Mouse (Mus musculus) hindlimb bud, embryonic 11.5 days (tissue): ENCODE results near the gene Tspan9.
A peak's percentile ranks its signal among the peaks of the same experiment; 100 is the strongest.

Experiments
- DNase-seq: peaks from one replicate; pipeline ENCODE4 v3.0.0-alpha.2; 2012; ENCODE audit warnings: low read depth, low spot score; ENCODE audit errors: extremely low spot score

Tspan9 gene

DNA sequence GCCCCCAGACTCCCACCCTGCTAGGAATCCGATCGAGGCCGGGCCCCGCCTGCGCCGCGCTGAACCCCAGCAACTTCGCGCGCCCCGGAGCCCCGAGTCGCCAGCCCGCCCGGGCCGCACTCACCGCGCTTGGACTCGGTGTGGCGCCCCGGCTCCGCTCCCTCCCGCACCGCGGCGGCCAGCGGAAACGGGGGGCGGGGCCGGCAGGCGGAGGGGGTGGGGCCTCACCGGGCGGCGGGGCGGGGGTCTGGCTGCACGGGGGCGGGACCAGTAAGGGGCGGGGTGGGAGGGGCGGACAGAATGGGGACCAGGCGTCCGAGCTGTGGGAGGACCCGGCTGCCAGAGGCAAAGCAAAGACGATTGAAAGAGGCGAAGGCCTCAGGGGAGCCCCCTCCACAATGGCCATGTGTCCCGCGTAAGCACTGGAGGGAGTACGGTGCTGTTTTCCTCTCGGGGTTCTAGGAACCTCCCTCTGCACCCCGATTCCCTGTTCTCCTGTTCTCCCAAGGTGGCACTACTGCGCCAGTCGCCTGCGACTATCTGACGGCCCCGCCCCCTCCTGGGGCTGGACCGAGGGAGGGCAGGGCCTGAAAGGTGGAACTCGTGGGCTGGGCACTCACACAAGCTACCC, at the start of gene Tspan9:
TSS of gene Tspan9 (minus strand) at position 205 of the 631 bp plus-strand sequence.
- peak; percentile 63 for DNase-seq

DNA sequence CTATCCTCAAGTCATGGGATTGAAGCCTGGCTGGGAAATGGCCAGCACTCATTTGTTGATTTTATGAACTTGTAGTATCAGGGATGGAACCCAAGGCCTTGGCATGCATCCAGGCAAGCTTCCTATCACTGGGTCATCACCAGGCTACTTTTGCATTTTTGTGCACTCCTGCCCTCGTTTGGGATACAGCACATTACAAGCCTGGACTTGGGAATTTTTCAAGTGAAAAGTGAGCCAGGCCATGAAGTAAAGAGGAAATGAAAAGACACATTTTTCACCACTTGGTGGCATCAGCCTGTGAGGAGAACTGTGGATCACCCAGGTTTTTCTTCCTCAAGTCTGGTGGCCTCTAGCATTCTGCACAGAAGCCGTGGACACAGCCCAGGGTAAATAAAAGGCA, 40.1 kb upstream of the Tspan9 start:
- DNase-seq = no peak

DNA sequence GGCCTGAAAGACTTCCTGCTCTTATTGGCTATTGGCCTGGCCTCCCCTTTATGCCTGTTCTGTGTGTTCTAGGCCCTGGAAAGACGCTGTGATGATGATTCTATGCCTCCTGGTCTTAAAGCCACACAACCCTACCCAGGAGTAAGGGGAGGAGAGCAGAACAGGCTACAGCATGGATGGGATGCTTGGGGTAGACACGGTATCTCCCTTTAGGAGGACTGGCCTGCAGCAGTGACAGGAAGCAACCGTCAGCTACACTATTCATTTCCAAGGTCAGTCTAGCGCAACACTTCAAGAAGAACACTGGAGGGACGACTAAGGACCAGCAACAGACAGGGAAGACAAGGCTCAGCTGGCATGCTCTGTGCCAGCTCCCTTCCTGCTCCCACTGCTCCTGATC, 37.8 kb upstream of the Tspan9 start:
- no peak for DNase-seq

DNA sequence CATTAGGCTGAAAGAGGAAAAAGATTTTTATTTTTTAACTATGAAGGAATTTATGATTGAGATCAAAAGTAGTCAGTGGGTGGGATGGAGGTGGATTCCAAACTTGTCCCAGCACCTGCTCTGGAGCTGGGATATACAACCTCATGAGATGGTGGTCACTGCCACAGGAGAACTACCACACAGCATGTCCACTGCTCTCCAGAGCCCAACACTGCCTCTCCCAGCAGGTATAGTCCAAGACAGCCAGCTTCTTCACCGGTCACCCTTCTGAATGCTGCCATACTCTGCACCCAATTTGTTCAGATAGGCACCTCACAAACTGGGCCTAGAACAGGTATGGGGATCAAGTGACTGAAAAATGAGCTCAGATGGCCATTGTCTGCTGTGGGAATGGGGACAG, 36.3 kb upstream of the Tspan9 start:
- no peak for DNase-seq

DNA sequence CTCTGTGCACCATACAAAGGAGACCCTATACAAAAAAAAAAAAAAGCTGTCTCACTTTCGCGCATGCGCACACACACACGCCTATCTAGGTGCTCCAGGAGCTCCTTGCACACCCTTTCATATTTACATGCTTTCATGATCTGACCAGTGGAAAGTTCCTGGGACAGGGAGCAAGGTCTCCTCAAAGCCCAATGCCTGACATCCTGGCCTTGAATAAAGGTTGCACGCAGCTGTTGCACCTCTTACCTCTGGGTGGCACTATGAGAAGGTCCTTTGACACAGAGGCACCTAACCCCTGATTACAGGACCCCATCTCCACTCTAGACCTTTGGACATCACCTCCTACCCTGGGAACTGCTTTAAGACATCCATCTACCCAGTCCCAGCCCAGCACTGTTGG, 35.9 kb upstream of the Tspan9 start:
- DNase-seq = no peak

DNA sequence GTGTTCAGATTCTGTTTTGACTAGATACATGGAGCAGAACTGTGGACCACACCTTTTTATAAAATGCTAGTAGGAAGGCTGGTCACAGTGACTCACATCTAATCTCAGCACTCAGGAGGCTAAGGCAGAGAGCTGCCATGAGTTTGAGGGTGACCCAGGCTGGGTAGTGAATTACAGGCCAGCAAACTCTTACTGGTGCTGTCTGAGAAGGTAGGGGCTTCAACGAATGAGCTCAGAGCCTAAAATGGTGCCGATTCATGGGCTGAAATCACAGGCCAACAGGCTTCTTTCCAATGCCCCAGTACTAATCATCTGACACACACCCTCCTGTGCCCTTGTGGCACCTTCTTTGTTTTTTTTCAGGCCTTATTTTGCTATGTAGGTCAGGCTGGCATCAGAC, 35.3 kb upstream of the Tspan9 start:
- no peak for DNase-seq

GRCm38 (mm10) chr6:128168785-128169679, 25.6 kb upstream of the Tspan9 start:
- DNase-seq = no peak

- no peak for DNase-seq
Measured at GRCm38 (mm10) chr6:128165564-128165963, 22.2 kb upstream of the Tspan9 start.

- no peak for DNase-seq
Measured at GRCm38 (mm10) chr6:128164632-128165031, 21.2 kb upstream of the Tspan9 start.

GRCm38 (mm10) chr6:128159092-128159491, 15.7 kb upstream of the Tspan9 start:
- no peak for DNase-seq

DNA sequence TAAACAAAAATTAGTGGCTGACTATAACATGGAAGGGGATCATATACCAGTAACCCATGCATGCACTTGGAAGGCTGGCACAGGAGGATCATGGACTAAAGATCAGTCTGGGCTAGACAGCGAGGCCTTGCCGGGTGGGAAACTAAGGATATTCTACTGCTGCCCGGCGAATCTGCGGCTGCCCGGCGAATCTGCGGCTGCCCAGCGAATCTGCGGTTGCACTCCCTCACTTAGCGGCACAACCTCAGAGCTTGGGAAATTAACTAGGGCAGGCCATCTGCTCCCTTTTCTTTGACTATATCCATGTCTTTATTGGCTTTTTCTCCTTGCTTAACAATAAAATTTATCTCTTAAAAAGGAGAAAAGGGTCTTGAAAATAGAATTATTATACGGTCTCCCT, 14.6 kb upstream of the Tspan9 start:
- DNase-seq = no peak

GRCm38 (mm10) chr6:128156476-128156875, 13.1 kb upstream of the Tspan9 start:
- no peak for DNase-seq

- no peak for DNase-seq
Measured at GRCm38 (mm10) chr6:128155935-128156334, 12.5 kb upstream of the Tspan9 start.

GRCm38 (mm10) chr6:128145765-128146164, 2.4 kb upstream of the Tspan9 start:
- no peak for DNase-seq

DNA sequence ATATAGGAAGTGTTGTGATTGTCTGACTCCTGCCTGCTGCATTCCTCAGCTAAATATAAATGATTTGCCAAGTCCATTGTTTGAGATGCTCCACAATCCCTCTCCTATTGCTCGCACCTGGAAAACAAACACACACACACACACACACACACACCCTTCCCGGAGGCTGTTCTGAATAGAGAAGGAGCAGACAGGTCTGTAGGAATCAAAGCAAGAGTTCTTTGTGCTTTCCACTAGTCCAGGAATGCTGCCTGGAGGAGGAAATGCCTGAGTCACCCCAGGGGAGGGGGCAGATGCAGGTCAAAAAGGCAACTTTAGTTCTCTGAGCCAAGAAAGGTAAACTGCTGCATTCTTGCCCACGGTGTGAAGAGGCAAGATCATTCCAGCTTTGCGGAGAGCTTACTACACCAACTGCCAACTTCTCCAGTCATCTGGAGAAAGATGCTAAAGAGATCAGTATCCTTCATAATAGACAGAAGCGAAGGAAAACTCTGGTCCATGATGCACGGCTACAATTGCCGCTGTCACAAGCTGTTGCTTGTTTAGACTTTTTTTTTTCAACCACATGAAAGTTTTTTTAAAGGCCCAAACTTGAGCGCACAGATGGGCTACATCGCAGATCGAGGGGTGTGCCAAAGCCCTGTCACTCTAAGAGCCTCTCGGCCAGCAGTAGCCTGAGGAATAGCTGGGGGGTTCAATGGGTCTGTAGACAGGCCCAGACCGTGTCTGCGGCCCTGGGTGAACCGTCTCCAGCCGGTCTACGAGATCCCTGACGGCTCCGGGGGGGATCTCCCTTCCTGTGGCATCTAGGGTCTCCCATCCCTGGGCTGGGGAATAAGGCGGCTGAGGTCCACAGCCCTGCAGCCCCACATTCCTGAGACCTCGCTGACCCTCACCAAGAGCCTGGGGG, 770 bp downstream of the Tspan9 start:
- DNase-seq = no peak

GRCm38 (mm10) chr6:128140724-128141123, 2.7 kb downstream of the Tspan9 start:
- DNase-seq = no peak

- DNase-seq = no peak
Measured at GRCm38 (mm10) chr6:128137855-128138254, 5.5 kb downstream of the Tspan9 start.

GRCm38 (mm10) chr6:128136654-128137053, 6.7 kb downstream of the Tspan9 start:
- DNase-seq = no peak

DNA sequence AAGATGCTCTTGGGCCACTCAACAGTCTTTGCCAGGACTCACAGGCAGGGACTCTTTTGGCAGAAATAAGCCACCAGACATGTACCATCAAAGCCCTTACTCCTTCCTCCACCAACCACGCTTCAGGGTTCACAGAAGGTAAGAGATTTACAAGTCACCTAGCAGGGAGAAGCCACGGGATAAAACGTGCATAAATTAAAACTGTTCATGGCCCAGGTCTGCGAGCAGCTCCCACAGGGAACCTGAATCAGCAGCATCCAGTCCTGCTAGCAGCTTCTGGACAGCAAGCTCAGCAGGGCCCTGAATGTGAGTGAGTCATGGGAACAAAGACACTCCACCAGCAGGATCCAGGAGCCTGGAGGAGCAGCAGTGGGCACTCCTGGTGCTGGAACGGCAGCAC, 7.9 kb downstream of the Tspan9 start:
- no peak for DNase-seq

- DNase-seq = no peak
Measured at GRCm38 (mm10) chr6:128135006-128135405, 8.4 kb downstream of the Tspan9 start.

GRCm38 (mm10) chr6:128134196-128134924, 9.0 kb downstream of the Tspan9 start:
- no peak for DNase-seq
